ENCODE assay signal across 8 mouse cellular contexts in the genomic region with DNA sequence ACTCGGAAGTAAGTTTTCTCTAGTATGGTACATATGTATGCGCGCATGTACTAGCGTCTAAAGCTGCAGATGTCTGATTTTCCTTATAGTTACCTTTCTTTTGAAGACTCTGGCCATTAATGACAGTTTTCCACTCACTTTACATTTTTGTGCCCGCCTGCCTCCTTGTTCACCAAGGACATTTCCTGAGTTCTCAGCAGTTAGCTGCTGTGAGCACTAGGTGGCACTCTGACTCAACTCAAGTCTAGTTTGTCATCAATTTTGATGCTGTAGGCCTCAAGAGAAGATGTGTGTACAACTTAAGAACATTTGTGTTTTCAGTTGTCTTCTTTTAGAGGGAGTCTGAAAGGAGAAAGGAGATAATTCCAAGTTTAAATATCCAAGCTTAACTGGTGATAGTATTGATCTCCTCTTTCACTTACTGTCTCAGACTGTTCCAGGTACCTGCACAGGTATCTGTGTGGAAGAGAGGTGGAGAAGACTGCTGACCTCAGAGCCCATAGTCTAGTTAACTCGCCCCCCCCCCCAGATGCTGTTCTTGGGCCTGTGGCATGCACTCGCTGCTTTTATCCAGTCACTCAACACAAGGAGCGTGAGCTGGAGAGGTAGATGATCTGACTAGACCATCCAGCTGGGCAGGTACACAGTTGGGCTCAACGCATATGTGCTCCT. TPM values are rescaled to one million over a fixed set of nuclear protein-coding genes. Genes with fewer than 3 reads are reported as not detected.
DNase-seq lines count a peak whose midpoint lies in the region; ATAC-seq and TF ChIP-seq lines count a peak whose summit lies in the region.

No protein-coding gene starts in this region.

- H3K27ac ChIP-seq in kidney, postnatal 0 days, result no peak overlapping the region
- H3K27ac ChIP-seq in liver, postnatal 0 days (ENCODE audit: low read depth), result no peak overlapping the region

- H3K27me3 ChIP-seq in kidney, postnatal 0 days (ENCODE audit: insufficient read depth, low read length), result no peaks in the 10 kb centered on the region
- H3K27me3 ChIP-seq in liver, postnatal 0 days (ENCODE audit: insufficient read depth, low read length), result no peaks in the 10 kb centered on the region

- WGBS in kidney, postnatal 0 days, result 53% methylated on average over 9 of the region's 9 CpGs
- WGBS in liver, postnatal 0 days (ENCODE audit: insufficient replicate concordance), result 54% methylated on average over 9 of the region's 9 CpGs

- peaks cover 3% of the 10 kb centered on the region; the same call in 1 of the 2 replicates for H3K4me1 ChIP-seq in kidney, postnatal 0 days (replicated peaks; ENCODE audit: insufficient read depth, low read length)
- peaks cover 4% of the 10 kb centered on the region; the same call in 1 of the 2 replicates for H3K4me1 ChIP-seq in liver, postnatal 0 days (ENCODE audit: insufficient read depth)

- no peak for TF ChIP-seq EP300 in liver, postnatal 0 days (IDR thresholded peaks at IDR 0.05; ENCODE audit: low read depth)

- H3K4me3 ChIP-seq in kidney, postnatal 0 days (replicated peaks; ENCODE audit: low read depth, low read length), result no peak overlapping the region
- no peak overlapping the region for H3K4me3 ChIP-seq in liver, postnatal 0 days (ENCODE audit: low read depth, low read length)

- H3K36me3 ChIP-seq in kidney, postnatal 0 days (ENCODE audit: insufficient read depth, low read length), result no peaks in the 10 kb centered on the region
- H3K36me3 ChIP-seq in liver, postnatal 0 days (replicated peaks; ENCODE audit: insufficient read depth, low read length), result no peaks in the 10 kb centered on the region

- DNase-seq in cerebellum, postnatal 36 days, result peak; percentile 74 to 82
- DNase-seq in gastrocnemius, postnatal 25 days, result peak; percentile 44
- peak; percentile 88 for DNase-seq in kidney, postnatal 0 days (ENCODE audit: low spot score)
- peak; percentile 63 for DNase-seq in liver, postnatal 0 days
- DNase-seq in ovary, postnatal 10 days (ENCODE audit: low spot score), result peak; percentile 27
- DNase-seq in thymus, postnatal 25 days, result peak; percentile 78

- H3K9me3 ChIP-seq in kidney, postnatal 0 days (replicated peaks; ENCODE audit: low read length), result no peaks in the 10 kb centered on the region
- no peaks in the 10 kb centered on the region for H3K9me3 ChIP-seq in liver, postnatal 0 days (ENCODE audit: low read length)

- H3K9ac ChIP-seq in kidney, postnatal 0 days (ENCODE audit: low read depth, low read length), result no peak overlapping the region
- no peak overlapping the region for H3K9ac ChIP-seq in liver, postnatal 0 days (replicated peaks)

- no peak overlapping the region for H3K4me2 ChIP-seq in kidney, postnatal 0 days (ENCODE audit: low read length)
- no peak overlapping the region for H3K4me2 ChIP-seq in liver, postnatal 0 days (ENCODE audit: low read depth, low read length)

- ATAC-seq in CD4-positive, CD25-positive, alpha-beta regulatory T cell, adult 4 months, result peak; percentile 92
- ATAC-seq in activated CD4-positive, CD25-positive, alpha-beta regulatory T cell, adult 4 months, result peak; percentile 81
- ATAC-seq in kidney, postnatal 0 days (replicated peaks; ENCODE audit: low FRiP score, low read depth), result no peak
- no peak for ATAC-seq in liver, postnatal 0 days

- peak; percentile 94 for TF ChIP-seq CTCF in kidney, postnatal 0 days (IDR thresholded peaks at IDR 0.05; ENCODE audit: low read depth)
- TF ChIP-seq CTCF in liver, postnatal 0 days (IDR thresholded peaks at IDR 0.05; ENCODE audit: low read depth), result peak; percentile 93

RNA-seq across cellular contexts. Expression of a gene that starts 21.3 kb away (rescaled TPM):
- polyA plus RNA-seq in CD4-positive, CD25-positive, alpha-beta regulatory T cell, adult 4 months (2017; shearing (Covaris generic)), result 100 to 1,000 TPM; 117 to 130 TPM
- 10 to 100 TPM; 77.3 to 80.5 TPM for polyA plus RNA-seq in activated CD4-positive, CD25-positive, alpha-beta regulatory T cell, adult 4 months (2017; shearing (Covaris generic))
- 10 to 100 TPM; 15.4 to 29.7 TPM for total RNA-seq in gastrocnemius, postnatal 25 days (2021)
- 35.3 and 36.1 TPM in 2 replicates for polyA plus RNA-seq in kidney, postnatal 0 days (2015; fragmentation: Nextera tagmentation; extraction: Ambion mirVana)
- 15.8 and 16.4 TPM in 2 replicates for polyA plus RNA-seq in liver, postnatal 0 days (2015; fragmentation: Nextera tagmentation; extraction: Ambion mirVana)

RNA-seq across cellular contexts. Expression of a gene that starts 21.3 kb away (rescaled TPM):
- 10 to 100 TPM; 22.2 to 27.1 TPM for polyA plus RNA-seq in CD4-positive, CD25-positive, alpha-beta regulatory T cell, adult 4 months (2017; shearing (Covaris generic))
- 10 to 100 TPM; 15.4 to 17.1 TPM for polyA plus RNA-seq in activated CD4-positive, CD25-positive, alpha-beta regulatory T cell, adult 4 months (2017; shearing (Covaris generic))
- 1 to 10 TPM; 2.0 to 2.6 TPM for total RNA-seq in gastrocnemius, postnatal 25 days (2021)
- 10.1 and 10.9 TPM in 2 replicates for polyA plus RNA-seq in kidney, postnatal 0 days (2015; fragmentation: Nextera tagmentation; extraction: Ambion mirVana)
- 6.3 and 7.0 TPM in 2 replicates for polyA plus RNA-seq in liver, postnatal 0 days (2015; fragmentation: Nextera tagmentation; extraction: Ambion mirVana)

Comparison
In these comparisons a context has a peak if more than half of its experiments do, and no peak if none do; other contexts are left out.
1. ATAC-seq: peak in CD4-positive, CD25-positive, alpha-beta regulatory T cell, adult 4 months (single experiment) and activated CD4-positive, CD25-positive, alpha-beta regulatory T cell, adult 4 months (single experiment); none in kidney, postnatal 0 days (single experiment) and liver, postnatal 0 days (single experiment).
2. DNase-seq: peak in every context shown above with its lines; median percentile 88 in kidney, postnatal 0 days; 78 in cerebellum, postnatal 36 days; 78 in thymus, postnatal 25 days; 63 in liver, postnatal 0 days; 44 in gastrocnemius, postnatal 25 days; 27 in ovary, postnatal 10 days.